Mouse (Mus musculus) hindbrain, embryonic 14.5 days (tissue): ENCODE results near the gene Tldc1. TPM values are rescaled to one million over a fixed set of nuclear protein-coding genes. Genes with fewer than 3 reads are reported as not detected.

Experiments
- ATAC-seq: fragments of 200-750 bp; cut with Nextera tagmentation; 2 replicates; pipeline ENCODE4 v1.8.0; 2017; ENCODE audit warnings: moderate number of reproducible peaks, mild to moderate bottlenecking, moderate TSS enrichment, moderate library complexity; ENCODE audit not compliant: low FRiP score
- DNase-seq: peaks from one replicate; pipeline ENCODE4 v3.0.0-alpha.2; 2015; ENCODE audit warnings: low spot score
- H3K27ac ChIP-seq: fragments of 300-500 bp; sonication (generic); 2 replicates; pipeline ENCODE4 v1.5.1; 2014; ENCODE audit warnings: mild to moderate bottlenecking, moderate library complexity
- H3K27me3 ChIP-seq: fragments of 300-500 bp; sonication (generic); 2 replicates; pipeline ENCODE4 v1.6.1; 2014; ENCODE audit warnings: mild to moderate bottlenecking, low read length, mixed read lengths; ENCODE audit not compliant: control insufficient read depth, insufficient read depth
- H3K36me3 ChIP-seq: fragments of 300-500 bp; sonication (generic); replicated peaks from 2 replicates; pipeline ENCODE4 v1.6.1; 2014; ENCODE audit not compliant: control insufficient read depth, insufficient read depth
- H3K4me1 ChIP-seq: fragments of 300-500 bp; sonication (generic); replicated peaks from 2 replicates; pipeline ENCODE4 v1.6.1; 2014; ENCODE audit warnings: antibody characterized with exemption, low read length, mixed read lengths; ENCODE audit not compliant: control insufficient read depth, insufficient read depth
- H3K4me2 ChIP-seq: fragments of 300-500 bp; sonication (generic); replicated peaks from 2 replicates; pipeline ENCODE4 v1.6.1; 2014; ENCODE audit warnings: mild to moderate bottlenecking, moderate library complexity
- H3K4me3 ChIP-seq: fragments of 300-500 bp; sonication (generic); replicated peaks from 2 replicates; pipeline ENCODE4 v1.5.1; 2014; ENCODE audit warnings: mild to moderate bottlenecking, low read length
- H3K9ac ChIP-seq: fragments of 300-500 bp; sonication (generic); 2 replicates; pipeline ENCODE4 v1.6.1; 2014
- H3K9me3 ChIP-seq: fragments of 300-500 bp; sonication (generic); 2 replicates; pipeline ENCODE4 v1.6.1; 2016; ENCODE audit warnings: low read length; ENCODE audit not compliant: control insufficient read depth
- WGBS: fragments of 180-500 bp; shearing (Covaris S2); extraction: QIAGEN DNeasy Blood & Tissue Kit; methylation state at CpG from one replicate; pipeline ENCODE4 v1.1.7; 2014; 5-methylcytosine and 5-hydroxymethylcytosine counted together
- polyA plus RNA-seq: library from polyadenylated mRNA; unstranded; fragments of >200 nt; fragmentation: Nextera tagmentation; extraction: Ambion mirVana; gene quantifications from 2 replicates; pipeline ENCODE4 v1.2.1, GENCODE M21; 2014

The Tldc1 gene
- polyA plus RNA-seq, 1 experiment from 2014 or later, result 7.4 TPM

DNA sequence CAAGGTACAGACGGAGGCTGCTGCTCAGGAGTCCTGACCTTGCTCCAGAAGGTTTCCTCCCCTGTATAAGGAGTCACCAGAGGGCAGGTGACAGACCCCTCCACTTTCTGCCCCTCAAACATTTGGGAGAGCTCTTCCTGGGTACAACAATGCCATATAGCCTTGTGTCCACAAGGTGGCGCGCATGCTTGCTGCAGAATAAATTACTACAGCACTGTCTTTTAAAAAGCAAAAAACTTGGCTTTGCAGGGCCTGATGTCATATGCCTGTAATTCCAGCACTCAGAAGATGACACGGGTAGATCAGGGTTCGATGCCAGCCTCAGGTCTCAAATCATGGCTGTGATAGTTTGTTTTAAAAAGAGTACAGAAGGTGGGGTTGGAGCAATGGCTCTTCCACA is 4.5 kb upstream of the Tldc1 start:
- no peak overlapping the region for H3K4me3 ChIP-seq
- no peaks in the 10 kb centered on the region for H3K9me3 ChIP-seq
- peak; percentile 82 for DNase-seq
- H3K4me2 ChIP-seq, result no peak overlapping the region
- 5% methylated on average over 5 of the region's 5 CpGs for WGBS
- H3K27me3 ChIP-seq, result no peaks in the 10 kb centered on the region
- no peak for ATAC-seq
- H3K36me3 ChIP-seq, result no peaks in the 10 kb centered on the region
- H3K9ac ChIP-seq, result no peak overlapping the region
- H3K27ac ChIP-seq, result no peak overlapping the region
- peaks cover 18% of the 10 kb centered on the region for H3K4me1 ChIP-seq

DNA sequence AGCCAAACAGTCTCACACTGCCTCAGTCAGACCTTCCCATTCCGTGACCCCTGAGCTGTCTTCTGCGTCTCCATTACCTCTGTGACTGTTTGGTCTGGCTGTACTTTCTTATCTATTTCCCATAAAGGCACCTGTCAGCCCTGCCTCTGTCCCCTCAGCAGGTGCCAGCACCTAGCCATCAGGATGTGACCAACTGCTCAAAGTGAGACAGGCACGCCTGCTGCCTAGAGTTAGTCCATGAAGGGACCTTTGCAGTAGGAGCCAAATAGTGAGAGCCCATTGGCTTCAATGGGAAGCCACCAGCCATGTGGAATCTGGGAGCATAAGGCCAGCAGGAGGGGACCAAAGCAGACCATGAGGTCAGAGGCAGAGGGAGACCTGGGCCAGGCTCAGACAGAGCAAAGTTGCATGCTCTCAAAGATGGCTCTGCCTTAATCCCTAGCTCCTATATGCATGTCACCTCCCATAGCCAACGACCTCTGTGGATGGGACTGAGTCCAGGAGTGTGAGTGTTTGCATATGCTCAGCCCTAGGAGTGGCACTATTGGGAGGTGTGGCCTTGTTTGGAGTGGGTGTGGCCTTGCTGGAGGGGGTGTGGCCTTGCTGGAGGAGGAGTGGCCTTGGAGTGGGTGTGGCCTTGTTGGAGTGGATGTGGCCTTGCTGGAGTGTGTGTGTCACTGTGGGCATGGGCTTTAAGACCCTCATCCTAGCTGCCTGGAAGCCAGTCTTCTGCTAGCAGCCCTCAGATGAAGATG is 3.0 kb upstream of the Tldc1 start:
- Histone ChIP-seq H3K4me2 (no peak overlapping the region), H3K27me3 (no peaks in the 10 kb centered on the region), H3K9ac (no peak overlapping the region), H3K4me1 (peaks cover 26% of the 10 kb centered on the region), H3K9me3 (no peaks in the 10 kb centered on the region), H3K27ac (no peak overlapping the region), H3K36me3 (no peaks in the 10 kb centered on the region), H3K4me3 (no peak overlapping the region)
- 66% methylated on average over 4 of the region's 4 CpGs for WGBS
- ATAC-seq (no peak), DNase-seq (no peak)

GRCm38 (mm10) chr8:119780402-119781049 is 2.3 kb upstream of the Tldc1 start:
- no peak overlapping the region for H3K4me2 ChIP-seq
- H3K27me3 ChIP-seq, result no peaks in the 10 kb centered on the region
- no peaks in the 10 kb centered on the region for H3K36me3 ChIP-seq
- no peak overlapping the region for H3K9ac ChIP-seq
- no peak for ATAC-seq
- no peak overlapping the region for H3K4me3 ChIP-seq
- H3K9me3 ChIP-seq, result no peaks in the 10 kb centered on the region
- DNase-seq, result no peak
- no peak overlapping the region for H3K27ac ChIP-seq
- 79% methylated on average over 9 of the region's 9 CpGs for WGBS
- peaks cover 18% of the 10 kb centered on the region for H3K4me1 ChIP-seq

GRCm38 (mm10) chr8:119779013-119779737 is 959 bp upstream of the Tldc1 start:
- ATAC-seq (no peak; the same call in 1 of the 2 replicates), DNase-seq (peak; percentile 91)
- 26% methylated on average over 14 of the region's 14 CpGs for WGBS
- Histone ChIP-seq H3K4me1 (peaks cover 17% of the 10 kb centered on the region), H3K36me3 (no peaks in the 10 kb centered on the region), H3K27me3 (no peaks in the 10 kb centered on the region), H3K27ac (peak overlapping the region; percentile 72; the same call in 1 of the 2 replicates), H3K4me3 (peak overlapping the region; percentile 54; the same call in 1 of the 2 replicates), H3K4me2 (peak overlapping the region; percentile 70), H3K9me3 (no peaks in the 10 kb centered on the region), H3K9ac (peak overlapping the region; percentile 45; the same call in 1 of the 2 replicates)

DNA sequence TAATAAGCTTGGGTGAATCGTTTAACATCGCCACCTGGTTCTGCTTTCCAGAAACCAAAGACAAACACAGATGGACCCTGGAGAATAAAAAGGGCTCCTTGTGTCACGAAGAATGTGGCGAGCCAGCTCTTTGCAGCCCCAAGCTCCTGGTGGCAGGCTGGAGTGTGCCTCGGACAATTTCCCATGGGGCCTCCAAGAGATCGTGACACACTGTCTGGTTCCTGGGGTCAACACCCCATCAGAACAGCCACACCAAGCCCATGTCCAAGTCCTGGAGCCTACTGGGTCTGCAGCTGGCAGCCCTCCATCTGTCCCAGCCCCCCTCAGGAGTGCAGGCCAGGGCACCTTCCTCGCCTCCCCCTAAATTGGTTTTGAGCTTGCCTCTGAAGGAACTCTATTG is 451 bp downstream of the Tldc1 start:
- peak overlapping the region; percentile 83 for H3K27ac ChIP-seq
- WGBS, result 11% methylated on average over 7 of the region's 7 CpGs
- no peaks in the 10 kb centered on the region for H3K9me3 ChIP-seq
- H3K27me3 ChIP-seq, result no peaks in the 10 kb centered on the region
- H3K9ac ChIP-seq, result peak overlapping the region; percentile 76
- DNase-seq, result no peak
- H3K4me1 ChIP-seq, result peaks cover 17% of the 10 kb centered on the region
- H3K4me3 ChIP-seq, result peak overlapping the region; percentile 54
- no peaks in the 10 kb centered on the region for H3K36me3 ChIP-seq
- ATAC-seq, result no peak; the same call in 1 of the 2 replicates
- H3K4me2 ChIP-seq, result peak overlapping the region; percentile 70

DNA sequence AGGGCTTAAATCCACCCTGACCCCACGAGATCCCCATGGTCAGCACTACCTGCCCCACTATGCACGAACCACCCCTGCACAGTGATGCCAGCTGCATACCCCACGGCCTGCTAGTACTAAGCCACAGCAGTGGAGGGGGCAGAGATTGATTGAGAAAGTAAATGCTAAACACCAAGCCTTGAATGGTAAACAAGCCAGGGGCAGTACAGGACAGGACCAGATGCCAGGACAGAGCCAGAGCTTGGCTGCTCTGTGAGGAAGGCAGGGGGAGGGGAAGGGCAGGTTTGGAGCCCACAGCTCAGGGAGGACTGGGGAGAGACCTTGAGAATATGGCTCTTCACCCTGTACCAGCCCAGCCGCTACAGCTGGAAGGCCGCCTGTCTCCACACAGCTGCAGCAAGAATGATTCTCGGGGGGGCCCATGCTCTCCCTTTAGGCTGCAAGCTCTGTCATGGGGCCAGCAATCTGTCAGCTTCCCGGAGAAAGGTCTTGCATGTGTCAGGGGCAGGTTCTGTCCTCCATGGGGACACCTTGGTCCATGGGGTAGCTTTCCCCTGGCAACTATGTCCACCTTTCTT is 1.5 kb downstream of the Tldc1 start:
- H3K4me3 ChIP-seq, result no peak overlapping the region
- H3K9me3 ChIP-seq, result no peaks in the 10 kb centered on the region
- no peak for DNase-seq
- H3K4me2 ChIP-seq, result no peak overlapping the region
- WGBS, result 83% methylated on average over 7 of the region's 7 CpGs
- no peak overlapping the region for H3K27ac ChIP-seq
- peaks cover 8% of the 10 kb centered on the region for H3K36me3 ChIP-seq
- peaks cover 17% of the 10 kb centered on the region for H3K4me1 ChIP-seq
- no peaks in the 10 kb centered on the region for H3K27me3 ChIP-seq
- no peak for ATAC-seq
- H3K9ac ChIP-seq, result no peak overlapping the region

DNA sequence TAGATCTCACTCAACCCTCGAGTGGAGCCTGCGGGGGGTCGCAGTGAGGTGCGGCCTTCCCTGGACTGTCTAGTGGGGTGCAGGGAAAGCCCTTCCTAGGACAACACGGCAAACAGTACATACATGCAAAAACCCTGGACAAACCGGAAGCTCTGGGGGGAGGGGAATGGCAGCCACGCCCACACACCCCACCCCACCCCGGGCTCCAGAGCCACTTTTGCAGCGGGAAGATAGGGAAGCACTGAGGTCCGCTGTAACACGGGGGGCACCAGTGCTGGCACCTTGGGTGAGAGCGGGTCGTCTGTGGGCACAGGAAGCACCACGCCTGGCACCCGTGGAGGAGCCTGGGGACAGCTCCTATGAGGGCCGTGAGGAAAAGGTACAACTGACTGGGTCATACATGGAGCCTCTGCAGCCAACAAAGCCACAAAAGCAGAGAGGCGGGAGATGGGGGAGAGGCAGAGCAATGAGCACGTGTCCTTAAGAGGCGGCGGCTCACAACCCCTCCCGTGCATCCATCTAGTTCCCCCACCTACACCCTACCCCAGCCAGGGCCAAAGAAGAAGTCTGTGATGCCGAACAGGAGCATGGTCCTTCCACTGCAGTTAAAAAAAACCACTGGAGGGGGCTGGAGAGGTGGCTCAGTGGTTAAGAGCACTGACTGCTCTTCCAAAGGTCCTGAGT is 12.3 kb downstream of the Tldc1 start:
- ATAC-seq (no peak), DNase-seq (no peak)
- Histone ChIP-seq H3K4me3 (no peak overlapping the region), H3K4me2 (no peak overlapping the region), H3K4me1 (no peaks in the 10 kb centered on the region), H3K27me3 (no peaks in the 10 kb centered on the region), H3K9ac (no peak overlapping the region), H3K36me3 (peaks cover 51% of the 10 kb centered on the region), H3K27ac (no peak overlapping the region), H3K9me3 (no peaks in the 10 kb centered on the region)
- WGBS, result 87% methylated on average over 22 of the region's 22 CpGs

DNA sequence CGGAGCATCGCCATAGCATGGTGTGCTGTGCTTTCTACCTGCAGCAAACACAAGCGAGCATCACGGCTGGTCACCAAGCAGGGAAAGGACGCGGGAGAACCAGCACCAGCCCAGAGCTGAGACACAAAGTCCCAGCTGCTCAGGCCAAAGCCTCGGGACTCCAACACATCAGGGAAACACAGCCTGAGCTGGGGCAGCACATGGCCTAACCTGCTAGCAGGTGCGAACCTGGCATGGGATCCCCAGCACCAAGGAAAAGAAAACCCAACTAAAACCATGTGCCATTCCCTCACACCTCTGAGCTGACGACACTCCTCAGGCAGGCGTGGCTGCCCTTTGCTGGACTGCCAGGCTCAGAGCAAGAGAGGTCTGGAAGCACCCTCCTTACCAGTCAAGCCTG is 12.9 kb downstream of the Tldc1 start:
- DNase-seq (no peak), ATAC-seq (no peak)
- WGBS, result 89% methylated on average over 10 of the region's 10 CpGs
- no peak overlapping the region for H3K4me2 ChIP-seq
- H3K27ac ChIP-seq, result no peak overlapping the region
- H3K36me3 ChIP-seq, result peaks cover 52% of the 10 kb centered on the region
- no peaks in the 10 kb centered on the region for H3K27me3 ChIP-seq
- H3K4me1 ChIP-seq, result no peaks in the 10 kb centered on the region
- H3K9ac ChIP-seq, result no peak overlapping the region
- no peaks in the 10 kb centered on the region for H3K9me3 ChIP-seq
- no peak overlapping the region for H3K4me3 ChIP-seq
